Mouse (Mus musculus): Measurements from ENCODE around the gene Tatdn3.

DNA sequence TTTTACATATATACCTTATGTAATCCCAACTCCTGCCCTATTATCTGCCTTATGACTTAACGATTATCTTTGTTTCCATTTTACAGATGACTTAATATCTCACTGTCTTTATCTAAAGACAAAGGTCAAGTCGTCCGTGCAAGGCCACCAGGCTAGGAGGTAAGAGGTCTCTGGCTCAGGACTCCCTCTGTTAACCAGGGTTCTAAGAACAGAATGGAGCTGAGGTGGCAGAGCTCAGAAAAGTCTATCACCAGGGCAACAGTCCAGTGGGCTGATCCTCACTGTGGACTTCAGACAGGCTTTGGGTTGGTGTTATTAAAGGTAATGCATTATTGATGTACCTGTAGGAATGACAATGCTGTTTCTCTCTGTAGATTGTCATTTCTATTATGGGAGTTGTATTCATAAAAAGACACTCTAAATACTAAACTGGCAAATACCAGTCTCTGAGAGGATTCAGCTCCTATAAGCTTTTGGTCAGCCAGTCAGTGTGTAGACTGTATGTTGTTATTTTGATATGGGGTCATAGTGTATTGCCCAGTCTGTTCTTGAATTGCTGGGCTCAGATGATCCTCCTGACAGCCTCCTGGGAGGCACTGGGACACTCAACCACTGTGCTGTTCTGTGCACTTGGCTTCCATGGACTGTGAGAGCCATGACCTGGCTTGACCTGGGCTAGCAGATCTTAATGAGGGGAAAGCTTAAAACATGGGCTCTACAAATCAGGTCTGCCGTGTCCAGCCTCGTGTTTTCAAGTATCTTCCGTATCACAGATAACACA lies 26.0 kb downstream of the Tatdn3 start, which contains the start of gene Spata45:
- TF ChIP-seq POLR2A (IDR thresholded peaks at IDR 0.05; ENCODE audit: borderline replicate concordance, extremely low read depth, insufficient read depth, insufficient read length, poor library complexity, severe bottlenecking) (no peak), CTCF (IDR thresholded peaks at IDR 0.05; ENCODE audit: borderline replicate concordance, extremely low read depth, insufficient read depth, insufficient read length) (no peak)

Measured in brain, embryonic 14.5 days (tissue).